Mouse (Mus musculus): ENCODE results near the gene Gucy1b2.

DNA sequence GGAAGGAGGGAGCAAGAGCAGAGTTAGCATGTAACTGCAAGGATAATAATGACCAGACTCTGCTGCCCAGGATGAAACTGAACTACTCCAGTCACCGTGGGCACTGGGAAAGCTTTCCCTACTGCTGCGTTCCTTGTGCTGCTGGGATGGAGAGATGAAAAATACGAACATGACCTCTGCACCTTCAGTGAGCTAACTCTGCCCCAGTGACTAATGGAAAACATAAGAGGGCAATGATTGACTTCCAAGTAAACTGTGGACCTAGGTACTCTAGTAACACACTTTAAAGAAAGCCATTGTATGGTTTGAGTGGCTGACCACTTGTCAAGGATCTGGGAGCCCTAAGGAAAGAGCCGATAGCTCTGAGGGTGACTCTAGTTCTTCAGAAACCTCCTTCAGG is 17.9 kb downstream of the Gucy1b2 start:
- TF ChIP-seq POLR2A (IDR thresholded peaks at IDR 0.05; ENCODE audit: borderline replicate concordance, extremely low read depth, insufficient read depth, insufficient read length, poor library complexity, severe bottlenecking) = no peak
- no peak for TF ChIP-seq CTCF (IDR thresholded peaks at IDR 0.05; ENCODE audit: borderline replicate concordance, extremely low read depth, insufficient read depth, insufficient read length)

All from brain, embryonic 14.5 days (tissue).